Mouse (Mus musculus) liver, embryonic 13.5 days (tissue): ENCODE measurements around the gene Gm10203. TPM values are rescaled to one million over a fixed set of nuclear protein-coding genes. Genes with fewer than 3 reads are reported as not detected.
"Not testable (repeated sequence)": the region's sequence is repeated elsewhere in the genome, so short reads cannot be mapped to it uniquely, and the experiment has no call there.

Experiments used
- ATAC-seq: fragments of 200-750 bp; cut with Nextera tagmentation; 2 replicates; pipeline ENCODE4 v1.8.0; 2017; ENCODE audit warnings: low read depth, mild to moderate bottlenecking, moderate number of reproducible peaks, moderate library complexity
- DNase-seq: peaks from one replicate; pipeline ENCODE4 v3.0.0; 2022
- H3K27ac ChIP-seq: fragments of 300-500 bp; sonication (generic); 2 replicates; pipeline ENCODE4 v1.5.1; 2015; ENCODE audit warnings: moderate library complexity, mild to moderate bottlenecking, inconsistent platforms
- H3K27me3 ChIP-seq: fragments of 300-500 bp; sonication (generic); 2 replicates; pipeline ENCODE4 v1.6.1; 2015; ENCODE audit warnings: mild to moderate bottlenecking, inconsistent platforms
- H3K36me3 ChIP-seq: fragments of 300-500 bp; sonication (generic); 2 replicates; pipeline ENCODE4 v1.6.1; 2015; ENCODE audit warnings: mild to moderate bottlenecking, inconsistent platforms
- H3K4me1 ChIP-seq: fragments of 300-500 bp; sonication (generic); replicated peaks from 2 replicates; pipeline ENCODE4 v1.6.1; 2015; ENCODE audit warnings: inconsistent platforms
- H3K4me2 ChIP-seq: fragments of 300-500 bp; sonication (generic); 2 replicates; pipeline ENCODE4 v1.6.1; 2015; ENCODE audit warnings: inconsistent platforms, mild to moderate bottlenecking, moderate library complexity
- H3K4me3 ChIP-seq: fragments of 300-500 bp; sonication (generic); replicated peaks from 2 replicates; pipeline ENCODE4 v1.5.1; 2015; ENCODE audit warnings: mild to moderate bottlenecking, inconsistent platforms
- H3K9ac ChIP-seq: fragments of 300-500 bp; sonication (generic); 2 replicates; pipeline ENCODE4 v1.6.1; 2015; ENCODE audit warnings: mild to moderate bottlenecking, inconsistent platforms
- H3K9me3 ChIP-seq: fragments of 300-500 bp; sonication (generic); replicated peaks from 2 replicates; pipeline ENCODE4 v1.6.1; 2016; ENCODE audit warnings: inconsistent platforms
- WGBS: fragments of 180-500 bp; shearing (Covaris S2); methylation state at CpG from one replicate; pipeline ENCODE4 v1.1.7; 2015; ENCODE audit not compliant: insufficient replicate concordance; 5-methylcytosine and 5-hydroxymethylcytosine counted together
- polyA plus RNA-seq: library from polyadenylated mRNA; unstranded; fragments of >200 nt; fragmentation: Nextera tagmentation; extraction: Ambion mirVana; gene quantifications from 2 replicates; pipeline ENCODE4 v1.2.1, GENCODE M21; 2015

Gene Gm10203
- polyA plus RNA-seq, 1 experiment from 2014 or later = not detected

- 21% methylated on average over 3 of the region's 3 CpGs for WGBS
- no peak overlapping the region for H3K4me2 ChIP-seq
- DNase-seq (no peak), ATAC-seq (0 out of 2 replicates have a peak, but pooled peaks have one; percentile 18)
- no peaks in the 10 kb centered on the region for H3K9me3 ChIP-seq
- no peak overlapping the region for H3K4me3 ChIP-seq
- no peak overlapping the region for H3K9ac ChIP-seq
- no peak overlapping the region for H3K27ac ChIP-seq
- no peaks in the 10 kb centered on the region for H3K27me3 ChIP-seq
- H3K36me3 ChIP-seq = no peaks in the 10 kb centered on the region
- peaks cover 22% of the 10 kb centered on the region for H3K4me1 ChIP-seq
These were observed 25.3 kb downstream of the Gm10203 start for GRCm38 (mm10) chr6:149155031-149155841.

- H3K4me3 ChIP-seq, H3K9ac ChIP-seq, H3K36me3 ChIP-seq, H3K4me2 ChIP-seq, H3K9me3 ChIP-seq, H3K4me1 ChIP-seq, H3K27me3 ChIP-seq, DNase-seq, H3K27ac ChIP-seq, ATAC-seq: not testable (repeated sequence)
- 61% methylated on average over 3 of the region's 4 CpGs for WGBS
These were observed 37.1 kb downstream of the Gm10203 start for GRCm38 (mm10) chr6:149167038-149167437.

- 63% methylated on average over 1 of the region's 1 CpGs for WGBS
- no peak overlapping the region for H3K4me2 ChIP-seq
These were observed 37.7 kb downstream of the Gm10203 start for GRCm38 (mm10) chr6:149167672-149168071.

DNA sequence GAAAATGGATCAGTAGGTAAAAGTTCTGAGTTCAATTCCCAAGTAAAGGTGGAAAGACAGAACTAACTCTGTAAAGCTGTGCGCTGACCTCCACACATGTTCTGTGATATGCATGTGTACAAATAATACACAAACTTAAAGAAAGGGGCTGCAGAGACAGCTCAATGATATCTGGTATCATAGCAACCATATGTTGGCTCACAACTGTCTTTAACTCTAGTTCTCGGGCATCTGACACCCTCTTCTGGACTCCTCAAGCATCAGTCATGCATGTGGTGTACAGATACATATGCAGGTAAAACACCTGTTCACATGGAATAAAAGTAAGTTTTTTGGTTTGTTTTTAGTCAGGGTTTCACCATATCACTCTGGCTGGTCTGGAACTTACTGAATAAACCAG lies 38.5 kb downstream of the Gm10203 start:
- DNase-seq = no peak
- Histone ChIP-seq H3K9me3 (no peaks in the 10 kb centered on the region), H3K27ac (no peak overlapping the region), H3K4me2 (no peak overlapping the region), H3K9ac (no peak overlapping the region), H3K4me1 (no peaks in the 10 kb centered on the region), H3K4me3 (no peak overlapping the region), H3K27me3 (no peaks in the 10 kb centered on the region), H3K36me3 (peaks cover 7% of the 10 kb centered on the region; the same call in 1 of the 2 replicates)
- 78% methylated on average over 2 of the region's 2 CpGs for WGBS
- no peak for ATAC-seq

More at GRCm38 (mm10) chr6:149167672-149168071, 37.7 kb downstream of the Gm10203 start:
- no peak overlapping the region for H3K4me3 ChIP-seq
- H3K36me3 ChIP-seq = peaks cover 7% of the 10 kb centered on the region; the same call in 1 of the 2 replicates
- H3K9ac ChIP-seq = no peak overlapping the region
- no peak overlapping the region for H3K27ac ChIP-seq
- ATAC-seq = no peak
- H3K27me3 ChIP-seq = no peaks in the 10 kb centered on the region
- H3K4me1 ChIP-seq = no peaks in the 10 kb centered on the region
- DNase-seq = no peak
- no peaks in the 10 kb centered on the region for H3K9me3 ChIP-seq

GRCm38 (mm10) chr6:149169965-149170364 lies 40.0 kb downstream of the Gm10203 start:
- not testable (repeated sequence) for H3K27ac ChIP-seq, H3K9ac ChIP-seq, H3K4me2 ChIP-seq, H3K27me3 ChIP-seq, ATAC-seq, H3K4me1 ChIP-seq, H3K9me3 ChIP-seq, DNase-seq, H3K4me3 ChIP-seq
- WGBS = 77% methylated on average over 4 of the region's 4 CpGs
- H3K36me3 ChIP-seq = peaks cover 10% of the 10 kb centered on the region

- 56% methylated on average over 4 of the region's 4 CpGs for WGBS
- no peak overlapping the region; the same call in 1 of the 2 replicates for H3K27ac ChIP-seq
- ATAC-seq (no peak; the same call in 1 of the 2 replicates), DNase-seq (no peak)
- no peaks in the 10 kb centered on the region for H3K27me3 ChIP-seq
- no peak overlapping the region for H3K4me2 ChIP-seq
- H3K4me3 ChIP-seq = no peak overlapping the region
- H3K36me3 ChIP-seq = peaks cover 27% of the 10 kb centered on the region
- no peaks in the 10 kb centered on the region for H3K9me3 ChIP-seq
- peaks cover 7% of the 10 kb centered on the region for H3K4me1 ChIP-seq
- no peak overlapping the region for H3K9ac ChIP-seq
These were observed 44.1 kb downstream of the Gm10203 start for GRCm38 (mm10) chr6:149173831-149174625.

GRCm38 (mm10) chr6:149174932-149175570 lies 45.1 kb downstream of the Gm10203 start:
- H3K4me1 ChIP-seq = peaks cover 10% of the 10 kb centered on the region
- H3K9me3 ChIP-seq = no peaks in the 10 kb centered on the region
- WGBS = 68% methylated on average over 3 of the region's 3 CpGs
- DNase-seq (no peak), ATAC-seq (no peak)
- no peak overlapping the region for H3K4me3 ChIP-seq
- H3K4me2 ChIP-seq = no peak overlapping the region
- no peak overlapping the region for H3K27ac ChIP-seq
- peaks cover 32% of the 10 kb centered on the region for H3K36me3 ChIP-seq
- H3K9ac ChIP-seq = no peak overlapping the region
- no peaks in the 10 kb centered on the region for H3K27me3 ChIP-seq

GRCm38 (mm10) chr6:149179064-149179463 lies 49.1 kb downstream of the Gm10203 start:
- ATAC-seq = peak; percentile 83
- H3K9ac ChIP-seq = no peak overlapping the region
- no peaks in the 10 kb centered on the region for H3K27me3 ChIP-seq
- no peaks in the 10 kb centered on the region for H3K9me3 ChIP-seq
- H3K4me2 ChIP-seq = no peak overlapping the region
- H3K4me3 ChIP-seq = no peak overlapping the region
- H3K36me3 ChIP-seq = peaks cover 55% of the 10 kb centered on the region
- H3K27ac ChIP-seq = no peak overlapping the region
- no peak for DNase-seq
- peaks cover 18% of the 10 kb centered on the region for H3K4me1 ChIP-seq

Other genes starting within 250 kb of the Gm10203 start
- 7.2 and 8.0 TPM in 2 replicates for gene Caprin2, start 233.9 kb upstream of the Gm10203 start, polyA plus RNA-seq
- gene Sinhcaf, start 183.7 kb upstream of the Gm10203 start, polyA plus RNA-seq = 27.0 and 32.8 TPM in 2 replicates
- gene Dennd5b, start 28.5 kb upstream of the Gm10203 start, polyA plus RNA-seq = 3.8 and 4.3 TPM in 2 replicates
- gene Etfbkmt, start 9.7 kb downstream of the Gm10203 start, polyA plus RNA-seq = 11.5 and 13.5 TPM in 2 replicates
- 7.7 and 8.0 TPM in 2 replicates for gene Amn1, start 58.5 kb downstream of the Gm10203 start, polyA plus RNA-seq
- gene Resf1, start 179.2 kb downstream of the Gm10203 start, polyA plus RNA-seq = 24.6 and 32.0 TPM in 2 replicates